Mouse (Mus musculus) heart, adult 8-10 months (tissue): ENCODE results near the gene Hamp. TPM values are rescaled to one million over a fixed set of nuclear protein-coding genes. Genes with fewer than 3 reads are reported as not detected.
"Not testable (repeated sequence)": the region's sequence is repeated elsewhere in the genome, so short reads cannot be mapped to it uniquely, and the experiment has no call there.

Source experiments
- DNase-seq: peaks from one replicate; pipeline ENCODE4 v3.0.0; 2022; ENCODE audit warnings: low spot score
- total RNA-seq, 4 experiments: library from RNA; stranded (reverse); gene quantifications; 2 replicates each; pipeline ENCODE4 v1.2.4; 2022

The Hamp gene
- total RNA-seq, 4 experiments from 2014 or later = 9.3 to 31.5 (median 13.6) TPM

DNA sequence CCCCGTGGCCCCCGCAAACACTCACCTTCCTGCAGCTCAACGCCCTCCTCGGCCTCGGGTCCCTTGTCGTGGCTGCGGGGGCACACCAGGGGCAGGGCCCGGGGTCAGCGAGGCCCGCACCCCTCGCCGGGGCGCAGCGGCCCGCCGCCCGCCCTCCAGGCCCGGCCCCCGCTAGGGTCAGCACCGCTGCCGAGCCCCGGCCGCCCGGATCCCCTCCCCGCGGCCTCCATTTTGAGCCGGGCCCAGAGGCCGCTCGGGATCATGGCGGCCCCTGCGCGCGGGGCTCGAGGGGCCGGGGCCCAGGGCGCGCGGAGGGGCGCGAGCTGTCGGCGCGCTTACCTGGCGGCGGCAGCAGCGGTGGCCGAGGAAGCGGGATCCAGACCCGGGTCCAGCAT lies 12.5 kb upstream of the Hamp start:
- no peak for DNase-seq

DNA sequence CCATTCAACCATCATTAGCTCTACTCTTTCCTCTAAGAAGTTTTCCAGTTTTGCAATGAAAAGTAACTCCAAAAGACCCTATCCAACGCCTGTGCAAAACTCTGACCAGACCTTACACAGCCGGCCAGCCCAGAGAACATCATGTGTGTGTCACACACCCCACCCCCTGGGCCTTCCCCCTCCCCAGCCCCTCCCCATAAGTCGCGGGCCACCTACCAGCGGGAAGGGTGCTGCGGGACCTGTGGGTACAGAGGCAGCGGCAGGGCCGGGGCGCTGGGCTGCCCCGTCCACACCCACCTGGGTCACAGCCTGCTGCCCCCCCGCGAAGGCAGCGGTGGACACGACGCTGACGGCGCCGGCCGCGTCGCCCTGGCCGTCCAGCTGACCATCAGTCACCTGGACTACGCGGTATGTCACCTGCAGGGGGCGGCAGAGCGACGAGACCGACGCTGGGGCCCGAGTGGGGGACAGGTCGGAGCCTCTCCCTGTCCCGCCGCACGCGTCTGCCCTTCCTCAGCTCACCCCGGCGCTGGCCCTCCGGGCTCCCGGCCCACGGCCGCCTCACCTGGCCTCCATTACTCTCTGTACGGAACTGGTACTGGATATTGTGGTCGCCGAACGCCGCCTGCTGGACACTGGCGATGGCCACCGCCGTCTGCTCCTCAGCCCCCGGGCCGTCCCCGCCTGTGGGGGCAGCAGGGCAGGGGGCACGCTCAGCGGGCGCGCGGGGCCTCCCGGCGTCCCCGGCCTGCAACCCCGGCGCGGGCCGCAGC lies 11.9 kb upstream of the Hamp start:
- DNase-seq = peak; percentile 89

DNA sequence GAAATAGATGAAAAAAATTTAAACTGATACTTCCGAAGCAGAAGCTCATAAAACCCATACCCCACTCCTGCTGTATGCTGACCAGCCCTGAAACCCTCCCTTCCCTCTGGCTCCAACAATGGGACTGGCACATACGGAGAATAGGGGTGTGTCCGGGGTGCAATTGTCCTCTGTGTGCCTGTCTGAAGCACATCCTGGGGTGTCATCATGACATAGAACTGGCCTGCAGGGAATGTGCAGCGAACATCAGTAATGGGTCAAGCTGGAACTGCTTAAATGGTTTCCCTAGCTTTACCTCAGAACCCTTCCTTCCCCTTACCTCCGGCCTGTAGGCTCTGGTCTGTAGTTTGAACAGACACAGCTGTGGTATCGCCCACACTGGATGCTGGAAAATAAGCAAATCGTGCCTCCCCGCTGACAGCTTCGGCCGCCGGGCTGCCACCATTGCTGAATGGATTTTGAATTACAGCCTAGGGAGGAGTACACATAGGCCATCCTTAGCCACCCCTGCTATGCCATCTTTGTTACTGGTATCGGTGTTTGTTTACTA lies 11.2 kb upstream of the Hamp start:
- no peak for DNase-seq

- no peak for DNase-seq
Observed at GRCm38 (mm10) chr7:30954036-30954435, 10.2 kb upstream of the Hamp start.

- DNase-seq = peak; percentile 28
Observed at GRCm38 (mm10) chr7:30953459-30953858, 9.6 kb upstream of the Hamp start.

DNA sequence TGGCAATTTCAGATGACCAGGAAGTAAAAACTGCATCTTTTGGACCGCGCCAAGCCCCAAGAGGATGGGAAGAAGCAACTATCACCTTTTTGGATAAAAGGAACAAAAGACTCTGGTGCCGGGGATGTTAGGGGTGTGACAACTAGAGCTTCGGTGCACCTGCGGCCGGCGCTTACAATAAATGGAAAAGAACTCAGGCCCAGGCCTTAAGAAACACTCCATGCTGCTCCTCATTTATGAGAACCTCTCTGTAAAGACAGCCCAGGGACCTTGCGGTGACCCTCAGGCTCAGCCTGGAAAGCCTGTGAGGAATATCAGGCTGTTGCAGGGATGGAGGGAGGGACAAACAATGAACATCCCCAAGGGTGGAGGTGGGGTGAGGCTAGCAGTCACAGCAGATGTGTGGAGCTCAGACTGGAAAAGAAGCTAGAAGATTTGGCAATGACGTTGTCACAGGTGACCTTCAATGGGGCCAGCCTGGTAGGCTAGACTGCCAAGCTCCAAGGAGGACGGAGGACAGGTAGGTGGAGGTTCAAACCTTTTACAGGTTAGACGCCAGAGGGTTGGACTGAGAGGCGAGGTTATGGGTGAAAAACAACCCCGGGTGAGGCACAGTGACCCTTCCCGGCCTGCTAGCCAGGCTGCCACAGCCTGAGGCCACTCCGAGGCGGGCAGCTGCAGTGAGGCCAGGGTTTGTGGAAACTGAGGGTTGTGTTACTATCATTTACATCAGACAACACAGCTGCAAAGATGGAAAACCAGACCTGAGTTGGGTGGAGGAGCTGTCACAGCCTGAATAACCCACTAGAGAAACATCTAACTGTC lies 8.8 kb upstream of the Hamp start:
- no peak for DNase-seq

GRCm38 (mm10) chr7:30949902-30950301 lies 6.1 kb upstream of the Hamp start:
- DNase-seq = not testable (repeated sequence)

GRCm38 (mm10) chr7:30945876-30946275 lies 2.0 kb upstream of the Hamp start:
- no peak for DNase-seq

DNA sequence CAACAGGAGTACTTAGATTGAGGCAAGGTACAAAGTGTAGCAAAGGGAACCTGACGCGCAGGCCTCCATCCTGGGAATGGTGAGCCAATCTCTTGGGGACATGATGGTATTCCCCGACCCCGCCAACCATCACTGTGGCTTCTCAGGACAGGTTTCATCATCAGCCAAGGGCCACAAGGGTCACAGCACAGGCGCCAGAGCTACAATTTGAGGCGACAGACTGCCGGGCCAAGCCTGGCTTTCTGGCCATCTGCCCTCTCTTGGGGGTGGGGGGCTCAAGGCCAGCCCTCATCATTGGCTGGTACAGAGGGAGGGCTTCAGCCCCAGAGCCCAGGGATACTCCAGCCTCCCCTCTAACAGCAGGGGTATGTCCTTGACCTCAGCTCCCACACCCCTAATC lies 1.6 kb upstream of the Hamp start:
- DNase-seq = not testable (repeated sequence)

DNA sequence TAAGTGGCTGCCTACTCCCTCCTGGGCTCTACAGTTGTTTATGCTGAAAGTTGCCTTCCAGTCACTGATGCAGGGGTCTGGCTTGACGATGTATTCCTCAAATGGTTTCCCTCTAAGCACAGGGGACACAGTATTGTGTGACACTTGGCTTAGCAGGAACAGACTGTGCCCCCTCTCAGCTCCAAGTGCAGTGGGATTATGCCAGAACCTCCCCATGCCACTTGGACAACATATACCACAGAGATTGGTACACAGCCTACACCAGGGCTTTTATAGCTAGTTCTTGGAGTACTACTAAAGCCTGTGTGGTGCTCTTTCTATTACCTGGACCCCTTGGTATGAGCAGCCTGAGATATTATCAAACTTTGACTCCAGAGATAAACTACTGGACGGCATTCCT lies 874 bp upstream of the Hamp start:
- DNase-seq = not testable (repeated sequence)

DNA sequence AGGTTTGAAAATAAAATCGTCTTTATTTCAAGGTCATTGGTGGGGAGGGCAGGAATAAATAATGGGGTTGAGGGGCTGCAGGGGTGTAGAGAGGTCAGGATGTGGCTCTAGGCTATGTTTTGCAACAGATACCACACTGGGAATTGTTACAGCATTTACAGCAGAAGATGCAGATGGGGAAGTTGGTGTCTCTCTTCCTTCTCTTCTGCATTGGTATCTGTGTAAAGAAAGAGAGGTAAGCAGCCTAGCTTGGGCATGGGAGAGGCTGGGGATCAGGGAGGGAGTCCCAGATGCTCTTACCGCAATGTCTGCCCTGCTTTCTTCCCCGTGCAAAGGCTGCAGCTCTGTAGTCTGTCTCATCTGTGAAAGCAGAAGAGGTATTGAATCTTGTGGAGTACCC lies 1.5 kb downstream of the Hamp start:
- DNase-seq = not testable (repeated sequence)

DNA sequence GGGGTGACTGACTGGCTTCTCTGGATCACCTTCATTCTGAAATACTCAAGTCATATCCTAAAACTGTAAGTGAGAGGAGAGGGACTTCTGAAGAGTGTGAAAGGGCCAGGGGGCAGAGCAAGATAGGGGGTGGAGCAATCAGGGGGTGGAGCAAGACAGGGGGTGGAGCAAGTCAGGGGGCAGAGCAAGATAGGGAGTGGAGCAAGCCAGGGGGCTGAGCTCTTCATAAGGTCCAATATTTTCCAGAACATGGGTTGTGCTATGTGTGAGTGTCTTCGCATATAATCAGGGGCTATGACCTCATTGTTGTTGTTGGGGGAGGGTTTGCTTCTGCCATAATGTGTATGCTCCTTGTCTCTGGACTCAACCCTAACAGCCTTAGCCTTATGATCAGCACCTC lies 3.8 kb downstream of the Hamp start:
- DNase-seq = not testable (repeated sequence)

DNA sequence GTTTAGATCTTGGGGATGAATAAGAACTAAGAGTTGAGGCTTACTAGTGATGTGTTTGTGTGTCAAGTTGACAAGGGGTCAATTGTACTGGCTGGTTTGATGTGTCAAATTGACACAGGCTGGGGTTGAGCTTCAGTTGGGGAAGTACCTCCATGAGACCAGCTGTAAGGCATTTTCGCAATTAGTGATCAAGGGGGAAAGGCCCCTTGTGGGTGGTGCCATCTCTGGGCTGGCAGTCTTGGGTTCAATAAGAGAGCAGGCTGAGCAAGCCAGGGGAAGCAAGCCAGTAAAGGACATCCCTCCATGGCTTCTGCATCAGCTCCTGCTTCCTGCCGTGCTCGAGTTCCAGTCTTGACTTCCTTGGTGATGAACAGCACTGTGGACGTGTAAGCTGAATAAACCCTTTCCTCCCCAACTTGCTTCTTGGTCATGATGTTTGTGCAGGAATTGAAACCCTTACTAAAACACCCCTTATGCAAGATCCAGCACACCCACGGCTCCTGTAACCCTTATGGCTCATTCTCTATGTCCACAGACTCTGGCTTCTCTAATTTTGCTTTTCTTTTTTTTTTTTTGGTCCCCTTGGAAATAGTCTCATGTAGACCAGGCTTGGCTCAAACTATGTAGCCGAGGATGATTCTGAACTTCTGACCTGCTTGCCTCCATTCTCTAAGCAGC lies 8.3 kb downstream of the Hamp start:
- not testable (repeated sequence) for DNase-seq

DNA sequence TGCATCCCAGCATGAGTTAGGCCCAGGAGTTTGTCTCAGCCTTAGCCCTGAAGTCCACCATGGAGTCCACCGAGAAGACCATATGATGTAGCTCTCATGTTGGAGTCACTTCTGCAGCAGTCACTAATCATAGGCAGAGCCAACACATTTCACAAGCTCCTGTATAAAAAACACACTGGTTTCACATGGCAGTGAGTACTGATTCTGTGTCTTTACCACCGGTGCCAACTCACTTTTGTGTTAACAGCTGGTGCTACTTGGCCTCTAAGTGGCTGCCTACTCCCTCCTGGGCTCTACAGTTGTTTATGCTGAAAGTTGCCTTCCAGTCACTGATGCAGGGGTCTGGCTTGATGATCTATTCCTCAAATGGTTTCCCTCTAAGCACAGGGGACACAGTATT lies 19.3 kb downstream of the Hamp start, which contains the start of gene Hamp2:
Gene Hamp2, minus strand, starts transcription at position 101 of the 400 bp plus-strand sequence.
- not testable (repeated sequence) for DNase-seq

- DNase-seq = no peak
Observed at GRCm38 (mm10) chr7:30924071-30924470, 19.8 kb downstream of the Hamp start.

- DNase-seq = not testable (repeated sequence)
Observed at GRCm38 (mm10) chr7:30922490-30922889, 21.3 kb downstream of the Hamp start.

- DNase-seq = no peak
Observed at GRCm38 (mm10) chr7:30920217-30920616, 23.6 kb downstream of the Hamp start.

- DNase-seq = no peak
Observed at GRCm38 (mm10) chr7:30917219-30917618, 26.6 kb downstream of the Hamp start.

GRCm38 (mm10) chr7:30916713-30917112 lies 27.1 kb downstream of the Hamp start:
- DNase-seq = no peak

- DNase-seq = no peak
Observed at GRCm38 (mm10) chr7:30914732-30915131, 29.1 kb downstream of the Hamp start, which contains the start of gene Mag. Mag (minus strand) TSS chr7:30914873.

- DNase-seq = no peak
Observed at GRCm38 (mm10) chr7:30909773-30910172, 34.1 kb downstream of the Hamp start.

DNA sequence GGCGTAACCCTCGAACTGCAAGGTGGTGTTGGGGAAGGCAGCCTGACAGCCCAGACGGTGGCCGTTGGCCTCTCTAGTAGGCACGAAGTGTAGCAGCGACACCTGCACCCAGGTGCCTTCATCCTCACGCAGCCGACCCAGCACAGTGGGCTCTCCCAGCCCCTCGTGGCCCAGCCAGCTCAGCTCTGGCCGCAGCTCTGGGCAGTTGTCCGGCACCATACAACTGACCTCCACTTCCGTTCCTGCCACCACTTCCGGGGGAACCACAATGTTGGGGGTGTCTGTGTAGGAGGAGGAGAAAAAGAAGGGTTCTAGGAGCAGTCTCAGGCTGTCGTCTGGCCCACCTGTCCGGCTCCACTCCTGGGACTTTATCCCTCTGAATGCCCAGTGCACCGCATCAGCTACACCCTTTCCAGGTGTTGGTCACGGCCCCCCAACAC lies 34.8 kb downstream of the Hamp start:
- DNase-seq = no peak
